Mouse (Mus musculus) embryonic facial prominence, embryonic 14.5 days (tissue): ENCODE data around the gene Zdhhc18. TPM values are rescaled to one million over a fixed set of nuclear protein-coding genes. Genes with fewer than 3 reads are reported as not detected.

Experiments
- ATAC-seq: fragments of 200-750 bp; cut with Nextera tagmentation; 2 replicates; pipeline ENCODE4 v1.8.0; 2017; ENCODE audit warnings: low read depth, moderate number of reproducible peaks, moderate TSS enrichment
- DNase-seq: peaks from one replicate; pipeline ENCODE4 v3.0.0-alpha.2; 2015; ENCODE audit warnings: low spot score
- H3K27ac ChIP-seq: fragments of 300-500 bp; sonication (generic); replicated peaks from 2 replicates; pipeline ENCODE4 v1.5.1; 2014; ENCODE audit warnings: low read depth, mild to moderate bottlenecking, low read length, moderate library complexity
- H3K27me3 ChIP-seq: fragments of 300-500 bp; sonication (generic); replicated peaks from 2 replicates; pipeline ENCODE4 v1.6.1; 2014; ENCODE audit warnings: low read length; ENCODE audit not compliant: control insufficient read depth, insufficient read depth
- H3K36me3 ChIP-seq: fragments of 300-500 bp; sonication (generic); 2 replicates; pipeline ENCODE4 v1.6.1; 2014; ENCODE audit warnings: low read length, mixed read lengths; ENCODE audit not compliant: control insufficient read depth, insufficient read depth
- H3K4me1 ChIP-seq: fragments of 300-500 bp; sonication (generic); 2 replicates; pipeline ENCODE4 v1.6.1; 2014; ENCODE audit warnings: antibody characterized with exemption, low read length; ENCODE audit not compliant: control insufficient read depth, insufficient read depth
- H3K4me2 ChIP-seq: fragments of 300-500 bp; sonication (generic); 2 replicates; pipeline ENCODE4 v1.6.1; 2014; ENCODE audit warnings: low read depth, mild to moderate bottlenecking, low read length, moderate library complexity, mixed read lengths
- H3K4me3 ChIP-seq: fragments of 300-500 bp; sonication (generic); 2 replicates; pipeline ENCODE4 v1.5.1; 2014; ENCODE audit warnings: low read depth, mild to moderate bottlenecking, low read length
- H3K9ac ChIP-seq: fragments of 300-500 bp; sonication (generic); 2 replicates; pipeline ENCODE4 v1.6.1; 2014; ENCODE audit warnings: low read depth, mild to moderate bottlenecking, low read length, moderate library complexity, mixed read lengths
- H3K9me3 ChIP-seq: fragments of 300-500 bp; sonication (generic); 2 replicates; pipeline ENCODE4 v1.6.1; 2016; ENCODE audit warnings: low read length; ENCODE audit not compliant: control insufficient read depth
- WGBS: fragments of 180-500 bp; shearing (Covaris S2); extraction: QIAGEN DNeasy Blood & Tissue Kit; methylation state at CpG from one replicate; pipeline ENCODE4 v1.1.7; 2014; 5-methylcytosine and 5-hydroxymethylcytosine counted together
- polyA plus RNA-seq: library from polyadenylated mRNA; unstranded; fragments of >200 nt; fragmentation: Nextera tagmentation; extraction: Ambion mirVana; gene quantifications from 2 replicates; pipeline ENCODE4 v1.2.1, GENCODE M21; 2014

Zdhhc18 gene
- polyA plus RNA-seq, 1 experiment from 2014 or later, result 2.1 TPM

GRCm38 (mm10) chr4:133677266-133677665, 27.3 kb upstream of the Zdhhc18 start:
- peaks cover 25% of the 10 kb centered on the region for H3K4me1 ChIP-seq
- peaks cover 38% of the 10 kb centered on the region for H3K36me3 ChIP-seq
- DNase-seq (no peak), ATAC-seq (no peak)
- H3K27me3 ChIP-seq, result no peaks in the 10 kb centered on the region
- H3K9ac ChIP-seq, result no peak overlapping the region
- no peaks in the 10 kb centered on the region for H3K9me3 ChIP-seq
- H3K4me3 ChIP-seq, result no peak overlapping the region
- H3K4me2 ChIP-seq, result no peak overlapping the region
- 86% methylated on average over 7 of the region's 7 CpGs for WGBS
- H3K27ac ChIP-seq, result no peak overlapping the region

DNA sequence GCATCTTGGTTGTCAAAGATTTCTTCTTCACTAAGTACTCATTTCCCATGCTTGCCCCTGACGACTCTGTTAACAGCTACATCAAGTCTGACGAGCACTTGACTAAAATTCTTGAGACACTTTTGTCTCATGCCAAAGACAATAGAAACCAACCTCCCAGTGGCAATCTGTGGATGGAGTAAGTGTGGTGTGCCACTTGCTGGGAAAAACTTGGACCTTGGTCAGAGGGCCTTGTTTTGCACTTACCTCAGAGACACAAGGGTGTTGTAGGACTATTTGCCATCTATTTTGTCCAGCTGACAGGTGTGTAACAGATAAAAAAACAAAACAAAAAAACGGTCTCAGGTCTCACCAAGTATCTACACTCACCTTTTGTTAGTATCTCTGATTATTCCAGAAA, 26.2 kb upstream of the Zdhhc18 start:
- H3K36me3 ChIP-seq, result peaks cover 27% of the 10 kb centered on the region
- H3K9ac ChIP-seq, result no peak overlapping the region
- no peak overlapping the region for H3K4me2 ChIP-seq
- H3K27ac ChIP-seq, result peak overlapping the region; percentile 55; the same call in 1 of the 2 replicates
- 34% methylated on average over 3 of the region's 3 CpGs for WGBS
- no peak overlapping the region for H3K4me3 ChIP-seq
- ATAC-seq, result no peak
- DNase-seq, result no peak
- peaks cover 25% of the 10 kb centered on the region for H3K4me1 ChIP-seq
- no peaks in the 10 kb centered on the region for H3K9me3 ChIP-seq
- H3K27me3 ChIP-seq, result no peaks in the 10 kb centered on the region

DNA sequence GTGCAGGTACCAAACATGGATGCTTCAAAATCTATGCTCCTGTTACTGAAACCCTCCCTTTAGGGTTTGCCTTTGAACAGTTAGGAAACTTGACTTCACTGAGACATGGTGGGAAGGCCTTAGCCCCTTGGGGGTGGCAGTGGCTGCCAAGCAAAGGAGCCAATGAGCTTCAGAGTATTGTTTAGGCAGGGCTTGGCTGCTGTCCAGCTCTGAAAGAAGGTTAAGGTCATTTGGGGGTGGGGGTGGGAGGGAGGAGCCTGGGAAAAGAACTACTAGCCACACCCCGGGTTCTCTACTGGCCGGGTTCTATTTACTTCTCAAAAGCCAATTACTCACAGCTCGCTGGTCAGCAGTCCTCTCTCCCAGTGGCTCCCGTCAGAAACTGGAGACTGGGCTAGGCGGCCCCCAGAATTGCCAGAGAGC, 25.7 kb upstream of the Zdhhc18 start:
- Histone ChIP-seq H3K36me3 (peaks cover 21% of the 10 kb centered on the region), H3K9ac (no peak overlapping the region), H3K4me1 (peaks cover 30% of the 10 kb centered on the region), H3K27ac (peak overlapping the region; percentile 55; the same call in 1 of the 2 replicates), H3K9me3 (no peaks in the 10 kb centered on the region), H3K4me3 (no peak overlapping the region), H3K4me2 (no peak overlapping the region), H3K27me3 (no peaks in the 10 kb centered on the region)
- 7% methylated on average over 5 of the region's 5 CpGs for WGBS
- ATAC-seq (peak; percentile 10; the same call in 1 of the 2 replicates), DNase-seq (peak; percentile 88)

GRCm38 (mm10) chr4:133674331-133674695, 24.4 kb upstream of the Zdhhc18 start:
- Histone ChIP-seq H3K4me1 (peaks cover 37% of the 10 kb centered on the region), H3K36me3 (peaks cover 8% of the 10 kb centered on the region; the same call in 1 of the 2 replicates), H3K4me3 (0 out of 2 replicates have a peak overlapping the region, but pooled peaks have one; percentile 5), H3K9me3 (no peaks in the 10 kb centered on the region), H3K4me2 (peak overlapping the region; percentile 93), H3K27me3 (no peaks in the 10 kb centered on the region), H3K27ac (peak overlapping the region; percentile 99), H3K9ac (0 out of 2 replicates have a peak overlapping the region, but pooled peaks have one; percentile 45)
- WGBS, result 67% methylated on average over 8 of the region's 8 CpGs
- no peak for DNase-seq
- no peak for ATAC-seq

- peaks cover 37% of the 10 kb centered on the region for H3K4me1 ChIP-seq
- ATAC-seq (no peak), DNase-seq (no peak)
- peaks cover 5% of the 10 kb centered on the region; the same call in 1 of the 2 replicates for H3K36me3 ChIP-seq
- WGBS, result 31% methylated on average over 10 of the region's 10 CpGs
- H3K27ac ChIP-seq, result peak overlapping the region; percentile 99
- H3K4me3 ChIP-seq, result peak overlapping the region; percentile 83; the same call in 1 of the 2 replicates
- peak overlapping the region; percentile 93 for H3K4me2 ChIP-seq
- peak overlapping the region; percentile 45; the same call in 1 of the 2 replicates for H3K9ac ChIP-seq
- H3K9me3 ChIP-seq, result no peaks in the 10 kb centered on the region
- no peaks in the 10 kb centered on the region for H3K27me3 ChIP-seq
Observed at GRCm38 (mm10) chr4:133673666-133674330, 23.8 kb upstream of the Zdhhc18 start.

- peak overlapping the region; percentile 83 for H3K4me3 ChIP-seq
- peak overlapping the region; percentile 93 for H3K4me2 ChIP-seq
- no peaks in the 10 kb centered on the region for H3K27me3 ChIP-seq
- no peaks in the 10 kb centered on the region for H3K36me3 ChIP-seq
- H3K9ac ChIP-seq, result peak overlapping the region; percentile 89
- no peaks in the 10 kb centered on the region for H3K9me3 ChIP-seq
- ATAC-seq (no peak), DNase-seq (peak; percentile 67)
- H3K27ac ChIP-seq, result peak overlapping the region; percentile 99
- H3K4me1 ChIP-seq, result peaks cover 37% of the 10 kb centered on the region
- WGBS, result under 1% methylated on average over 18 of the region's 24 CpGs
Observed at GRCm38 (mm10) chr4:133672845-133673647, 23.1 kb upstream of the Zdhhc18 start.

DNA sequence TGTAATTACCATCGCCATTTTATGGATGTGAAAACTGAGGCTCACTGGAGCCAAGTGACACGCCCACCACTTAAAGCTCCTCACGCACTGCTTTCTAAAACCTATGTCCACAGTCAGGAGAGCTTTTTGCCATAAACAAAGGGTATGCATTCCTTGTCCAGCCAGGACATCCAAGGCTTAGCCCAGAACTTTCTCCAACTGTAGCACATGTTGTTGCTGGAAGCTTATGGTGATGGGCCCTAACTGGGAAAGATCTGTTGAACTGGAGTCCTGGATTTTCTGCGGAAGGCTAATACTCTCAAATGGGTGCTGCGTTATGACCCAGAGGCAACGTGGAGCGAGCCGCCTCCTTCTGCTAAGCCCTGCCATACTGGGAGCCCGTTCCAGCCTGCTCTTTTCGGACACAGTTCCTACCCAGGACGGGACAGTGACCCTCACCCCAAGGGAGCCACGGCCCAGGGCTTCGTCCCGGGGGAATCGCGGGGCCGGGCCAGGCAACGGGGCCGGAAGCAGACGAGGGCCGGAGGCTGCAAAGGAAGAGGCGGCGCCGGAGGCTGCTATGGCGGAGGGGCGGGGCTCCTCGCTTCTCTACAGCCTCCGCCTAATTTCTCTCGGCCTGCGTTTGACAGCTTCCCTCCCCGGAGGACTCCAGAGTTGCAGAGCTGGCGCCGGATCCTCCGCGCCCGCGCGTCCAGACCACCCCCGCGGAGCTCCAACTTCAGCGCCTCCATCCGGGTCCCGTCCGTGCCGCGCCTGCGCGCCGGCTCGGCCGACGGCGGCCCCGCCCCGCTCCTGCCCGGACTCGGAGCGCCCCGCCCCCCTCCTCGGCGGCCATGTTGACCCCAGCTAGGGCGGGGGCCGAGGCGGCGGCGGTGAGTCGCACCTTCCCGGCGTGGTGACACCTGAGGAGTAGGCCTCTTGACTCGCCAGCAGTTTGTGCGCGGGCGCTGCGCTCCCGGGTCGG, 22.2 kb upstream of the Zdhhc18 start, which contains the start of gene Pigv:
Pigv (minus strand) TSS at position 767 of the 964 bp plus-strand sequence.
- peak; percentile 88 for ATAC-seq
- peak within 1 kb of the TSS; percentile 93 for H3K4me2 ChIP-seq
- H3K27ac ChIP-seq, result peak within 1 kb of the TSS; percentile 99
- peaks cover 37% of the 10 kb centered on the region for H3K4me1 ChIP-seq
- DNase-seq, result peak; percentile 95
- under 1% methylated on average over 48 of the region's 76 CpGs for WGBS
- H3K36me3 ChIP-seq, result no peaks in the 10 kb centered on the region
- H3K9ac ChIP-seq, result peak within 1 kb of the TSS; percentile 89
- no peaks in the 10 kb centered on the region for H3K9me3 ChIP-seq
- no peaks in the 10 kb centered on the region for H3K27me3 ChIP-seq
- H3K4me3 ChIP-seq, result peak within 1 kb of the TSS; percentile 83
